Mouse (Mus musculus) C2C12 (cell line): ENCODE measurements around the gene Frmd4b.

Experiments used
- CEBPB ChIP-seq: IDR thresholded peaks from one replicate; pipeline ENCODE4 v1.6.1; 2011; ENCODE audit warnings: low read depth, mild to moderate bottlenecking, control low read depth, moderate library complexity
- CTCF ChIP-seq: IDR thresholded peaks from one replicate; pipeline ENCODE4 v1.5.1; 2011; ENCODE audit not compliant: control insufficient read depth, insufficient read depth, insufficient read length
- FOSL1 ChIP-seq: IDR thresholded peaks from one replicate; pipeline ENCODE4 v1.8.0; 2011; ENCODE audit warnings: mild to moderate bottlenecking, low read length; ENCODE audit not compliant: poor library complexity, insufficient read depth, severe bottlenecking
- MAX ChIP-seq: IDR thresholded peaks from one replicate; pipeline ENCODE4 v1.6.1; 2011; ENCODE audit warnings: mild to moderate bottlenecking, control low read depth
- MYOG ChIP-seq: IDR thresholded peaks from one replicate; pipeline ENCODE4 v1.6.1; 2011; ENCODE audit not compliant: control insufficient read depth, insufficient read length; ENCODE audit errors: extremely low read depth
- USF1 ChIP-seq: IDR thresholded peaks from one replicate; pipeline ENCODE4 v1.6.1; 2011; ENCODE audit warnings: low read depth, mild to moderate bottlenecking, control low read depth, moderate library complexity

- TF ChIP-seq CTCF = no peak
- TF ChIP-seq MAX = no peak
- no peak for TF ChIP-seq FOSL1
- TF ChIP-seq CEBPB = no peak
- no peak for TF ChIP-seq USF1
- no peak for TF ChIP-seq MYOG
Observed at GRCm38 (mm10) chr6:97612861-97613260, 4.5 kb downstream of the Frmd4b start.
